Mouse (Mus musculus) thymus, adult 2 months (tissue): ENCODE results near the gene Gm44.

Experiments
- CTCF ChIP-seq: fragments of 200-500 bp; IDR thresholded peaks from 2 replicates; pipeline ENCODE4 v1.5.1; 2012; ENCODE audit warnings: mild to moderate bottlenecking, control low read depth, low read length, moderate library complexity, borderline replicate concordance; ENCODE audit not compliant: control insufficient read depth, poor library complexity, insufficient read depth; ENCODE audit errors: extremely low read depth
- POLR2A ChIP-seq: fragments of 200-500 bp; IDR thresholded peaks from 2 replicates; pipeline ENCODE4 v1.6.1; 2012; ENCODE audit warnings: mild to moderate bottlenecking, low read length, control low read depth, moderate library complexity; ENCODE audit not compliant: control insufficient read depth, poor library complexity, insufficient read depth; ENCODE audit errors: extremely low read depth

- TF ChIP-seq CTCF: no peak
- TF ChIP-seq POLR2A: no peak
Measured at GRCm38 (mm10) chrX:90891842-90892241, at the start of gene Gm44.
